Mouse (Mus musculus) G1E (cell line): Measurements from ENCODE around the gene Myo6.

ENCODE experiments used
- CTCF ChIP-seq: IDR thresholded peaks from 2 replicates; pipeline ENCODE4 v1.5.1; 2012; ENCODE audit warnings: low read depth, low read length, inconsistent platforms, mixed read lengths
- GATA1 ChIP-seq: IDR thresholded peaks from 2 replicates; pipeline ENCODE4 v1.6.1; 2012; ENCODE audit warnings: borderline replicate concordance, low read length, inconsistent platforms, mixed read lengths
- TAL1 ChIP-seq: conservative IDR thresholded peaks from 2 replicates; pipeline ENCODE4 v1.6.1; 2012; ENCODE audit warnings: low read depth, low read length, inconsistent platforms, mixed read lengths

DNA sequence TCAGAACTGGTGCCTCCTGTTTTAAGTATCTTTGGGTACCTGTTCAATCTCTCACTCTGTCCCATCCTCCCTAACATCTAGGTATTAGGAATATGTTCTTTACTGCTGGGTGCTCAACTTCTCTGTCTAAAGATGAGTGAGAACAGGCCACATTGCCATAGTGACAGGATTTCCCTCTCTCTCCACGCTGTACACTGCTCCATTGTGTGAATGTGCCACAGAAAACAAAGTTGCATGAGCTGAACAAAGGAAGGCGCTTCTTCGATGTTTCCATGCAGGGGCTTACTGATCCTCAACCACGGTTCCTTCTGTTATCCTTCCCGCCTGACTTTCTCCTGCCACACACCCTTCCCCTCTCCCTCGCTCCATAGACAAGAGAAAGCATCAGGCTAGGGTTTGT is 32.4 kb downstream of the Myo6 start:
- TF ChIP-seq CTCF (no peak), TAL1 (no peak), GATA1 (no peak)
